Mouse (Mus musculus) small intestine, adult 2 months (tissue): Measurements from ENCODE around the gene Efemp2.

Source experiments
- CTCF ChIP-seq: fragments of 200-500 bp; IDR thresholded peaks from 2 replicates; pipeline ENCODE4 v1.5.1; 2012; ENCODE audit warnings: low read depth, mild to moderate bottlenecking, control low read depth, inconsistent platforms, low read length, moderate library complexity, mixed read lengths; ENCODE audit not compliant: insufficient replicate concordance, insufficient read length; ENCODE audit errors: extremely low read depth
- POLR2A ChIP-seq: fragments of 200-500 bp; IDR thresholded peaks from 2 replicates; pipeline ENCODE4 v1.6.1; 2012; ENCODE audit warnings: low read depth, mild to moderate bottlenecking, control low read depth, inconsistent platforms, low read length, moderate library complexity

DNA sequence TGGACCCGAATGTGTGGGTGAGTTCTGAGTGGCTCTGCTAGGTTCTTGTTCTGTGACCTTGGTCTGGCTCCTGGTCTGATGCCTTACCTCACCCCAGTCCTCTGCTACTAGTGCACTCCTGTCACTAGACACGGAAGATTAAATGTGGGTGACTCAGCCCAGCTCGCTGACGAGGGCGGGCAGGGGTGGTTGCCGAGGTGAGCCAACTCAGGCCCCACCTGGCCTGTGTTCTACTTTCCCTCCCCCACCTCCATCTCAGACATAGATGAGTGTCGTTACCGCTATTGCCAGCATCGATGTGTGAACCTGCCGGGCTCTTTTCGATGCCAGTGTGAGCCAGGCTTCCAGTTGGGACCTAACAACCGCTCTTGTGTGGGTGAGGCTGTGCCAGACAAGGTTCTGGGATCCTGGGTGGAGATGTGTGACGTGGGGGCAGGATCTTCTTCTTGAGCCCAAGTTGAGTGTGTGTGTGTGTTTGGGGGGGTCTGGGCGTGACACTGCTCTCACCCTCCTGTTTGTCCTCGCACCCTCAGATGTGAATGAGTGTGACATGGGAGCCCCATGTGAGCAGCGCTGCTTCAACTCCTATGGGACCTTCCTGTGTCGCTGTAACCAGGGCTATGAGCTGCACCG is 4.0 kb downstream of the Efemp2 start:
- TF ChIP-seq CTCF (no peak), POLR2A (no peak)
